Mouse (Mus musculus): ENCODE results near the gene Ralgps1. TPM values are rescaled to one million over a fixed set of nuclear protein-coding genes. Genes with fewer than 3 reads are reported as not detected.

The Ralgps1 gene
- polyA plus RNA-seq, 1 experiment: 0.47 TPM

DNA sequence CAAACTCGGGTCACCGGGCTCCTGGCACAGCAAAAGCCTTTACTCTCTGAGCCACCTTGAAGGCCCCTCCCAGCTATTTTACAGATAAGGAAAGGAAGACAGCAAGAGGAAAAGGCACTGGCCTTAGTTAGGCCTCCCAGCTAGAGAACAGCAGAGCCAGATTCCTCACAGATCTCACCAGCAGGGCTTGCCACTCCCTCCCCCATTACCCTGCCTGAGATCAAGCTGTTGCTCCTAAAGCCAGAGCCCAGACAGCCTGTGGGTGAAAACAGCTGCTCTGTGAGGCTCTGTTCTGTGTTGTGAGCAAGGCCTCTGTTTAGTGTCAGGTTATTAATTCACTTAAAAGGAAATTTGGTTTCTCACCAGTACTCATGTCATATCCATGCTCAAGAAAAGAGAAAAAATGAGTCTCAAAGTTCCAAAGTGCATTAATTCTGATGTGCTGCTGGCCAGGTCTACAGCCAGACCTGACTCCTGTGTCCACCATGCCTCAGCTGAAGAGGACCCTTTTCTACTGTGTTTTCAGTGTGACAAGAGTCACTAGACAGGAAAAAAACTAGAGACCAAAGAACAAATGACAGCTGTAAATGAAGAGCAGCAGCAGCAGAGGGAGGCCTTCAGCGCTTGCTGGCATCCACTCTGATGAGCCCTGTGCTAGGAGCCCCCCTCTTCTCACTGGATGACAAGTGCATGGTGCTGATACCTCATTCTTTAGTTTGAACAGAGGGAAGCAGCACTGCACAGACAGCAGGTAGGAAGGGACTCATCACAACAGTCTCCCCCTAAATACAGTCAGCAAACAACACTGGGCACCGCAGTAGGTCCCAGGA lies 55.8 kb downstream of the Ralgps1 start:
- Histone ChIP-seq H3K36me3 (ENCODE audit: control insufficient read depth, insufficient read depth) (no peaks in the 10 kb centered on the region), H3K4me3 (ENCODE audit: insufficient read depth, poor library complexity, severe bottlenecking) (no peak overlapping the region)

DNA sequence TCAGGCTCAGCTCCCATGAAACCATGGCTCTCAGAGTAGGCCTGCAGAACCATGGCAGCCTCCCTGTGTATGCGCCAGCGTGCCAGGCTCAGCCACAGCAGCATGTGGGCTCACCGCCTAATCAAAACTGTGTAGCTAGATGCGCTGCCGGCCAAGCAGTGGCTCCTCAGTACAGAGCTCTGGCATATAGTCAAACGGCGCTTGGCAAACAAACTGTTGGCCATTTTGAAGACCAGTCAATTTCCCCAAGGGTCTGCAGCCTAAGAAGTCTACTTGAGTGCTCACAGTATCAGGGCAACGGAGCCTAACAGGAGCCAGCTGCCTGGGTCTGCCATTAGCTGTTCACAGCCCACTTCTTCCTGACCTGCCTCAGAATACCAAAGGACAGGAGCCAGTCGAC lies 61.9 kb downstream of the Ralgps1 start:
- no peaks in the 10 kb centered on the region for H3K27me3 ChIP-seq (ENCODE audit: control insufficient read depth, insufficient read depth, insufficient read length)
- H3K79me3 ChIP-seq (ENCODE audit: low read depth): no peaks in the 10 kb centered on the region
- H3K79me2 ChIP-seq (ENCODE audit: control insufficient read depth, insufficient read depth): no peaks in the 10 kb centered on the region
- H3ac ChIP-seq (ENCODE audit: control insufficient read depth, insufficient read length, low read depth): no peak overlapping the region
- no peak overlapping the region for H3K4me3 ChIP-seq (ENCODE audit: insufficient read depth, poor library complexity, severe bottlenecking)
- no peaks in the 10 kb centered on the region for H3K36me3 ChIP-seq (ENCODE audit: control insufficient read depth, insufficient read depth)
- TF ChIP-seq CTCF (IDR thresholded peaks at IDR 0.05; ENCODE audit: control insufficient read depth, insufficient read depth, insufficient read length): no peak
- TF ChIP-seq MAX (IDR thresholded peaks at IDR 0.05): no peak
- no peak for TF ChIP-seq MYOG (IDR thresholded peaks at IDR 0.05; ENCODE audit: control insufficient read depth, extremely low read depth, insufficient read length)
- no peak for TF ChIP-seq MYOD1 (IDR thresholded peaks at IDR 0.05; ENCODE audit: control insufficient read depth, insufficient read length, low read depth)
- TF ChIP-seq CEBPB (IDR thresholded peaks at IDR 0.05; ENCODE audit: low read depth): no peak
- TF ChIP-seq FOSL1 (IDR thresholded peaks at IDR 0.05; ENCODE audit: insufficient read depth, low read length, poor library complexity, severe bottlenecking): no peak
- no peak for TF ChIP-seq USF1 (IDR thresholded peaks at IDR 0.05; ENCODE audit: low read depth)

More for the DNA sequence above, 55.8 kb downstream of the Ralgps1 start:
- TF ChIP-seq MAX (IDR thresholded peaks at IDR 0.05) (no peak), CTCF (IDR thresholded peaks at IDR 0.05; ENCODE audit: control insufficient read depth, insufficient read depth, insufficient read length) (no peak), MYOD1 (IDR thresholded peaks at IDR 0.05; ENCODE audit: control insufficient read depth, insufficient read length, low read depth) (no peak), FOSL1 (IDR thresholded peaks at IDR 0.05; ENCODE audit: insufficient read depth, low read length, poor library complexity, severe bottlenecking) (no peak), CEBPB (IDR thresholded peaks at IDR 0.05; ENCODE audit: low read depth) (no peak), USF1 (IDR thresholded peaks at IDR 0.05; ENCODE audit: low read depth) (no peak), MYOG (IDR thresholded peaks at IDR 0.05; ENCODE audit: control insufficient read depth, extremely low read depth, insufficient read length) (no peak)
- Histone ChIP-seq H3K27me3 (ENCODE audit: control insufficient read depth, insufficient read depth, insufficient read length) (no peaks in the 10 kb centered on the region), H3K79me2 (ENCODE audit: control insufficient read depth, insufficient read depth) (no peaks in the 10 kb centered on the region), H3K79me3 (ENCODE audit: low read depth) (no peaks in the 10 kb centered on the region), H3ac (ENCODE audit: control insufficient read depth, insufficient read length, low read depth) (no peak overlapping the region)

DNA sequence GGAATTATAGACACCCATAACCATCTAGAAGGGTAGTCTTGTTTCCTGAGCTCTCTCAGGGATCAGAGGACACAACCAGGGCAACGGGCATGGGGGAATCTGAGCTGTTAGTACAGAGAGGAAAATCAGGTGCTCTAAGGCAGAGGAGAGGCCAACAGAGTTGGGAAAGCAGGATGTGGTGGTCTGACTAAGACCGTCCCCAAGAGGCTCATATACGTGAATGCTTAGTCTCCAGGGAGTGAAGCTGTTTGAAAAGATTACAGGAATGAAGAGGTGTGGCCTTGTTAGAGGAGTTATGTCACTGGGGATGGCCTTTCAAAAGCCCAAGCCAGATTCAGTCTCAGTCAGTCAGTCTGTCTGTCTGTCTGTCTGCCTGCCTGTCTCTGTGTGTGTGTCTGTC lies 64.7 kb downstream of the Ralgps1 start:
- TF ChIP-seq CTCF (IDR thresholded peaks at IDR 0.05; ENCODE audit: control insufficient read depth, insufficient read depth, insufficient read length) (no peak), FOSL1 (IDR thresholded peaks at IDR 0.05; ENCODE audit: insufficient read depth, low read length, poor library complexity, severe bottlenecking) (peak; percentile 69), MAX (IDR thresholded peaks at IDR 0.05) (peak; percentile 50), CEBPB (IDR thresholded peaks at IDR 0.05; ENCODE audit: low read depth) (peak; percentile 87), MYOG (IDR thresholded peaks at IDR 0.05; ENCODE audit: control insufficient read depth, extremely low read depth, insufficient read length) (no peak), MYOD1 (IDR thresholded peaks at IDR 0.05; ENCODE audit: control insufficient read depth, insufficient read length, low read depth) (peak; percentile 42), USF1 (IDR thresholded peaks at IDR 0.05; ENCODE audit: low read depth) (no peak)
- no peaks in the 10 kb centered on the region for H3K27me3 ChIP-seq (ENCODE audit: control insufficient read depth, insufficient read depth, insufficient read length)
- no peaks in the 10 kb centered on the region for H3K36me3 ChIP-seq (ENCODE audit: control insufficient read depth, insufficient read depth)
- H3K79me3 ChIP-seq (ENCODE audit: low read depth): no peaks in the 10 kb centered on the region
- no peaks in the 10 kb centered on the region for H3K79me2 ChIP-seq (ENCODE audit: control insufficient read depth, insufficient read depth)
- H3K4me3 ChIP-seq (ENCODE audit: insufficient read depth, poor library complexity, severe bottlenecking): no peak overlapping the region
- H3ac ChIP-seq (ENCODE audit: control insufficient read depth, insufficient read length, low read depth): no peak overlapping the region

DNA sequence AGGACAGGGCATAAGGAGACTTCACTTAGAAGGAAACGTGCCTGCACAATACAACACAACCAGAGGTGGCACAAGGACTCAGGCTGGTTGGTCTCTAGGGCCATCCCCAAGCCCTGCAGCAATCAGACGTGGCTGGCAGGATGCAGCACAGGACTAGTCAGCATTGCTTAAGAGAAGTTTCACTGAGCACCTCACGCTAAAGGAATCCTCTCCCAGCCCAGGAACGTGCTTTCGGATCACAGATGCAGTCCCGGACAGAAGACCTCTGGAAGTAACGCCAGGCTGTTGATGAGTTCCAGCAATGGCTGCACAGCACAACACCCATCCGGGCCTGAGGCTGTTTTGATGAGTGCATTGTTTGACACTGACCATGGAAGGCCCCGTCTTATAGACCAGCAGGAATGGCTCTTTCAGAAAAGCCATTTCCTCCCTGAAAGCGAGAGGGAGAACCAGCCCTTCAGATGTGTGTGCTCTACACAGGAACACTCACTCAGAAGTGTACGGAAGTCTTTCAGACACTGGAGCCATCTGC lies 67.8 kb downstream of the Ralgps1 start:
- no peak for TF ChIP-seq MAX (IDR thresholded peaks at IDR 0.05)
- TF ChIP-seq USF1 (IDR thresholded peaks at IDR 0.05; ENCODE audit: low read depth): no peak
- TF ChIP-seq CEBPB (IDR thresholded peaks at IDR 0.05; ENCODE audit: low read depth): no peak
- no peak for TF ChIP-seq FOSL1 (IDR thresholded peaks at IDR 0.05; ENCODE audit: insufficient read depth, low read length, poor library complexity, severe bottlenecking)
- TF ChIP-seq MYOG (IDR thresholded peaks at IDR 0.05; ENCODE audit: control insufficient read depth, extremely low read depth, insufficient read length): no peak
- TF ChIP-seq CTCF (IDR thresholded peaks at IDR 0.05; ENCODE audit: control insufficient read depth, insufficient read depth, insufficient read length): no peak
- TF ChIP-seq MYOD1 (IDR thresholded peaks at IDR 0.05; ENCODE audit: control insufficient read depth, insufficient read length, low read depth): no peak
- Histone ChIP-seq H3ac (ENCODE audit: control insufficient read depth, insufficient read length, low read depth) (no peak overlapping the region), H3K36me3 (ENCODE audit: control insufficient read depth, insufficient read depth) (no peaks in the 10 kb centered on the region), H3K79me2 (ENCODE audit: control insufficient read depth, insufficient read depth) (no peaks in the 10 kb centered on the region), H3K27me3 (ENCODE audit: control insufficient read depth, insufficient read depth, insufficient read length) (no peaks in the 10 kb centered on the region), H3K79me3 (ENCODE audit: low read depth) (no peaks in the 10 kb centered on the region), H3K4me3 (ENCODE audit: insufficient read depth, poor library complexity, severe bottlenecking) (no peak overlapping the region)

DNA sequence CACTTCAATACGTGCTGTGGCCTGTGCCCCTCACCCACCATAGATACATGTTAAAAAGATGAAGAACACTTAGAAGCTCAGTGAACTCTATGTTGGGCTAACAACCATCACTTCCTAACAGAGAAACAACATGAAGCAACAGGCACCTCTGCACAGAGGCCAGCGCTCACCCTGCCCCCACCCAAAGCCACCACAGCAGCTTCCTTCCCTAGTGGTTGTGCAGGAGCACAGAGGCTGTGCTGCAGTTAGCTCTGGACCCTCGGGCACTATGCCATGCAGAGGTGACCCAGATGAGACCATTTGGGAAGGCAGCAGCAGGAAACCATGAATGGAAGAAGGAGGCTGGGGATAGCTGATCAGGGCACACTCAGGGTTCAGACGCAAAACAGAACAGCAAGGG lies 68.5 kb downstream of the Ralgps1 start:
- no peak overlapping the region for H3ac ChIP-seq (ENCODE audit: control insufficient read depth, insufficient read length, low read depth)
- no peaks in the 10 kb centered on the region for H3K36me3 ChIP-seq (ENCODE audit: control insufficient read depth, insufficient read depth)
- no peak for TF ChIP-seq MAX (IDR thresholded peaks at IDR 0.05)
- no peak for TF ChIP-seq MYOG (IDR thresholded peaks at IDR 0.05; ENCODE audit: control insufficient read depth, extremely low read depth, insufficient read length)
- TF ChIP-seq MYOD1 (IDR thresholded peaks at IDR 0.05; ENCODE audit: control insufficient read depth, insufficient read length, low read depth): no peak
- TF ChIP-seq CEBPB (IDR thresholded peaks at IDR 0.05; ENCODE audit: low read depth): no peak
- no peak for TF ChIP-seq FOSL1 (IDR thresholded peaks at IDR 0.05; ENCODE audit: insufficient read depth, low read length, poor library complexity, severe bottlenecking)
- no peak for TF ChIP-seq USF1 (IDR thresholded peaks at IDR 0.05; ENCODE audit: low read depth)
- no peak for TF ChIP-seq CTCF (IDR thresholded peaks at IDR 0.05; ENCODE audit: control insufficient read depth, insufficient read depth, insufficient read length)
- no peaks in the 10 kb centered on the region for H3K79me3 ChIP-seq (ENCODE audit: low read depth)
- no peaks in the 10 kb centered on the region for H3K79me2 ChIP-seq (ENCODE audit: control insufficient read depth, insufficient read depth)
- H3K4me3 ChIP-seq (ENCODE audit: insufficient read depth, poor library complexity, severe bottlenecking): no peak overlapping the region
- no peaks in the 10 kb centered on the region for H3K27me3 ChIP-seq (ENCODE audit: control insufficient read depth, insufficient read depth, insufficient read length)
